Mouse (Mus musculus) hematopoietic stem cell, adult 5-6 weeks (primary cell): ENCODE data around the gene Gm29776. TPM values are rescaled to one million over a fixed set of nuclear protein-coding genes. Genes with fewer than 3 reads are reported as not detected.

ENCODE experiments used
- total RNA-seq: library from RNA; stranded (forward); fragments of 172-1452, 232-1000 nt; gene quantifications from 2 replicates; pipeline ENCODE4 v1.2.3, GENCODE M21; 2017

Gm29776 gene
- total RNA-seq, 1 experiment from 2014 or later: not detected

Other genes with a start within 250 kb of the Gm29776 start
- 20.5 and 38.3 TPM in 2 replicates for gene Lrp10, start 234.7 kb downstream of the Gm29776 start, total RNA-seq
- gene Rem2, start 222.7 kb downstream of the Gm29776 start, total RNA-seq: 1.8 and 2.5 TPM in 2 replicates
- gene Prmt5, start 181.3 kb downstream of the Gm29776 start, total RNA-seq: 52.4 and 53.1 TPM in 2 replicates
- 68.6 and 76.0 TPM in 2 replicates for gene Haus4, start 144.2 kb downstream of the Gm29776 start, total RNA-seq
- 0.74 and 1.3 TPM in 2 replicates for gene Ajuba, start 121.3 kb downstream of the Gm29776 start, total RNA-seq
- gene 4931414P19Rik, start 92.8 kb downstream of the Gm29776 start, total RNA-seq: 3.8 and 15.3 TPM in 2 replicates
- 27.2 and 41.8 TPM in 2 replicates for gene Psmb5, start 80.8 kb downstream of the Gm29776 start, total RNA-seq
- not detected in 2 replicates for gene Psmb11, start 77.4 kb downstream of the Gm29776 start, total RNA-seq
- gene Gm17606, start 57.9 kb downstream of the Gm29776 start, total RNA-seq: not detected in 2 replicates
- 1.4 and 2.3 TPM in 2 replicates for gene Cdh24, start 57.5 kb downstream of the Gm29776 start, total RNA-seq
- 34.8 and 47.8 TPM in 2 replicates for gene 1700123O20Rik, start 12.6 kb downstream of the Gm29776 start, total RNA-seq
- 261 and 357 TPM in 2 replicates for gene Acin1, start 11.9 kb downstream of the Gm29776 start, total RNA-seq
- 11.4 and 25.4 TPM in 2 replicates for gene Cebpe, start 13.3 kb upstream of the Gm29776 start, total RNA-seq
- 2.3 and 3.2 TPM in 2 replicates for gene Slc7a8, start 83.1 kb upstream of the Gm29776 start, total RNA-seq
- gene Rnf212b, start 115.3 kb upstream of the Gm29776 start, total RNA-seq: not detected in 2 replicates
- 11.3 and 19.1 TPM in 2 replicates for gene Homez, start 172.1 kb upstream of the Gm29776 start, total RNA-seq
- 2.6 and 3.6 TPM in 2 replicates for gene Ppp1r3e, start 178.7 kb upstream of the Gm29776 start, total RNA-seq
- gene Bcl2l2, start 184.5 kb upstream of the Gm29776 start, total RNA-seq: 6.1 and 13.1 TPM in 2 replicates
- not detected in 2 replicates for gene Gm20521, start 184.6 kb upstream of the Gm29776 start, total RNA-seq
- 268 and 313 TPM in 2 replicates for gene Pabpn1, start 193.7 kb upstream of the Gm29776 start, total RNA-seq
- gene Slc22a17, start 214.3 kb upstream of the Gm29776 start, total RNA-seq: 0.94 and 4.6 TPM in 2 replicates
- not detected in 2 replicates for gene Efs, start 227.3 kb upstream of the Gm29776 start, total RNA-seq
- gene Il25, start 233.9 kb upstream of the Gm29776 start, total RNA-seq: not detected in 2 replicates
- gene Cmtm5, start 237.4 kb upstream of the Gm29776 start, total RNA-seq: not detected in 2 replicates